Mouse (Mus musculus) E14TG2a.4 (cell line): ENCODE data around the gene Sf3a3.

Experiments
- CTCF ChIP-seq: conservative IDR thresholded peaks from 2 replicates; pipeline ENCODE4 v1.5.1; 2014; ENCODE audit warnings: low read length
- NANOG ChIP-seq: IDR thresholded peaks from 2 replicates; pipeline ENCODE4 v1.6.1; 2014; ENCODE audit warnings: borderline replicate concordance, low read length, mixed read lengths
- POU5F1 ChIP-seq: IDR thresholded peaks from 2 replicates; pipeline ENCODE4 v1.6.1; 2014; ENCODE audit warnings: low read length, borderline replicate concordance

GRCm38 (mm10) chr4:124705661-124706269, 8.8 kb upstream of the Sf3a3 start:
- TF ChIP-seq CTCF = no peak
- no peak for TF ChIP-seq POU5F1
- TF ChIP-seq NANOG = no peak
